Mouse (Mus musculus) ES-Bruce4 (cell line): ENCODE measurements at regions not wholly inside any gene's neighbourhood (a gene's known extent, or its start where the extent isn't known, plus 50 kb on each side); places are given as distances from the start of the nearest gene placed in this dataset.
A peak's percentile ranks its signal among the peaks of the same experiment; 100 is the strongest.
"Not testable (repeated sequence)": the region's sequence is repeated elsewhere in the genome, so short reads cannot be mapped to it uniquely, and the experiment has no call there.

ENCODE experiments used
- H3K27ac ChIP-seq: 2 replicates; pipeline ENCODE4 v1.5.1; 2012; ENCODE audit warnings: low read length, inconsistent platforms; ENCODE audit not compliant: insufficient read depth
- H3K27me3 ChIP-seq: 2 replicates; pipeline ENCODE4 v1.6.1; 2012; ENCODE audit warnings: mild to moderate bottlenecking, low read length, inconsistent platforms; ENCODE audit not compliant: control insufficient read depth, poor library complexity, insufficient read depth, severe bottlenecking
- H3K36me3 ChIP-seq: 2 replicates; pipeline ENCODE4 v1.6.1; 2012; ENCODE audit warnings: inconsistent platforms, mild to moderate bottlenecking, low read length, moderate library complexity; ENCODE audit not compliant: control insufficient read depth, poor library complexity, insufficient read depth, severe bottlenecking
- H3K4me1 ChIP-seq: one replicate; pipeline ENCODE4 v1.8.1; 2011; ENCODE audit warnings: low read length; ENCODE audit not compliant: control insufficient read depth, insufficient read depth
- H3K4me3 ChIP-seq: 2 replicates; pipeline ENCODE4 v1.5.1; 2011; ENCODE audit warnings: low read depth, mild to moderate bottlenecking, low read length
- H3K9ac ChIP-seq: 2 replicates; pipeline ENCODE4 v1.6.1; 2012; ENCODE audit warnings: low read depth, mild to moderate bottlenecking, inconsistent platforms; ENCODE audit not compliant: poor library complexity, severe bottlenecking
- H3K9me3 ChIP-seq: replicated peaks from 2 replicates; pipeline ENCODE4 v1.6.1; 2012; ENCODE audit warnings: mild to moderate bottlenecking, low read length, inconsistent platforms; ENCODE audit not compliant: control insufficient read depth, poor library complexity, insufficient read depth, severe bottlenecking
- CTCF ChIP-seq: IDR thresholded peaks from one replicate; pipeline ENCODE4 v1.8.1; 2011; ENCODE audit warnings: low read depth, low read length
- EP300 ChIP-seq: IDR thresholded peaks from 2 replicates; pipeline ENCODE4 v1.6.1; 2011; ENCODE audit warnings: low read depth, low read length; ENCODE audit not compliant: insufficient read depth
- POLR2A ChIP-seq: IDR thresholded peaks from one replicate; pipeline ENCODE4 v1.8.1; 2011; ENCODE audit warnings: low read length; ENCODE audit not compliant: insufficient read depth

- not testable (repeated sequence) for H3K9ac ChIP-seq, H3K4me3 ChIP-seq, H3K27ac ChIP-seq, H3K4me1 ChIP-seq, H3K36me3 ChIP-seq, H3K27me3 ChIP-seq
- peaks cover 26% of the 10 kb centered on the region for H3K9me3 ChIP-seq
Observed at GRCm38 (mm10) chr4:145455573-145455972, 55.0 kb upstream of the Zfp990 start.

- Histone ChIP-seq H3K4me1 (no peaks in the 10 kb centered on the region), H3K36me3 (peaks cover 19% of the 10 kb centered on the region), H3K9ac (no peak overlapping the region), H3K27me3 (no peaks in the 10 kb centered on the region), H3K4me3 (no peak overlapping the region), H3K27ac (no peak overlapping the region), H3K9me3 (peaks cover 50% of the 10 kb centered on the region)
- TF ChIP-seq CTCF (no peak), EP300 (no peak)
Observed at GRCm38 (mm10) chr4:145448586-145448985, 62.0 kb upstream of the Zfp990 start.

GRCm38 (mm10) chr4:145436718-145437117 lies 73.8 kb upstream of the Zfp990 start:
- H3K9me3 ChIP-seq = peaks cover 27% of the 10 kb centered on the region
- not testable (repeated sequence) for H3K9ac ChIP-seq, H3K27me3 ChIP-seq, H3K4me3 ChIP-seq, H3K4me1 ChIP-seq, H3K27ac ChIP-seq
- peaks cover 26% of the 10 kb centered on the region for H3K36me3 ChIP-seq

GRCm38 (mm10) chr4:145434519-145434918 lies 76.0 kb upstream of the Zfp990 start:
- Histone ChIP-seq H3K4me1 (no peaks in the 10 kb centered on the region), H3K9me3 (peaks cover 20% of the 10 kb centered on the region), H3K27ac (no peak overlapping the region), H3K36me3 (peaks cover 18% of the 10 kb centered on the region), H3K27me3 (no peaks in the 10 kb centered on the region; the same call in 1 of the 2 replicates), H3K9ac (no peak overlapping the region), H3K4me3 (no peak overlapping the region)
- TF ChIP-seq POLR2A (no peak), CTCF (no peak)

- Histone ChIP-seq H3K27ac (no peak overlapping the region), H3K4me1 (no peaks in the 10 kb centered on the region), H3K36me3 (peaks cover 18% of the 10 kb centered on the region), H3K4me3 (no peak overlapping the region), H3K27me3 (no peaks in the 10 kb centered on the region; the same call in 1 of the 2 replicates), H3K9ac (no peak overlapping the region), H3K9me3 (peaks cover 21% of the 10 kb centered on the region)
- TF ChIP-seq EP300 (no peak), CTCF (no peak), POLR2A (no peak)
Observed at GRCm38 (mm10) chr4:145434071-145434470, 76.5 kb upstream of the Zfp990 start.

- Histone ChIP-seq H3K9ac (0 out of 2 replicates have a peak overlapping the region, but pooled peaks have one; percentile 48), H3K9me3 (peaks cover 21% of the 10 kb centered on the region), H3K36me3 (peaks cover 15% of the 10 kb centered on the region)
- not testable (repeated sequence) for H3K4me1 ChIP-seq, H3K4me3 ChIP-seq, H3K27me3 ChIP-seq, H3K27ac ChIP-seq
Observed at GRCm38 (mm10) chr4:145433235-145433634, 77.3 kb upstream of the Zfp990 start.
